Mouse (Mus musculus): ENCODE data around the gene Smurf2. TPM values are rescaled to one million over a fixed set of nuclear protein-coding genes. Genes with fewer than 3 reads are reported as not detected.

Smurf2 gene
- 10 to 100 TPM; 35.9 to 36.1 TPM for total RNA-seq (2023)

DNA sequence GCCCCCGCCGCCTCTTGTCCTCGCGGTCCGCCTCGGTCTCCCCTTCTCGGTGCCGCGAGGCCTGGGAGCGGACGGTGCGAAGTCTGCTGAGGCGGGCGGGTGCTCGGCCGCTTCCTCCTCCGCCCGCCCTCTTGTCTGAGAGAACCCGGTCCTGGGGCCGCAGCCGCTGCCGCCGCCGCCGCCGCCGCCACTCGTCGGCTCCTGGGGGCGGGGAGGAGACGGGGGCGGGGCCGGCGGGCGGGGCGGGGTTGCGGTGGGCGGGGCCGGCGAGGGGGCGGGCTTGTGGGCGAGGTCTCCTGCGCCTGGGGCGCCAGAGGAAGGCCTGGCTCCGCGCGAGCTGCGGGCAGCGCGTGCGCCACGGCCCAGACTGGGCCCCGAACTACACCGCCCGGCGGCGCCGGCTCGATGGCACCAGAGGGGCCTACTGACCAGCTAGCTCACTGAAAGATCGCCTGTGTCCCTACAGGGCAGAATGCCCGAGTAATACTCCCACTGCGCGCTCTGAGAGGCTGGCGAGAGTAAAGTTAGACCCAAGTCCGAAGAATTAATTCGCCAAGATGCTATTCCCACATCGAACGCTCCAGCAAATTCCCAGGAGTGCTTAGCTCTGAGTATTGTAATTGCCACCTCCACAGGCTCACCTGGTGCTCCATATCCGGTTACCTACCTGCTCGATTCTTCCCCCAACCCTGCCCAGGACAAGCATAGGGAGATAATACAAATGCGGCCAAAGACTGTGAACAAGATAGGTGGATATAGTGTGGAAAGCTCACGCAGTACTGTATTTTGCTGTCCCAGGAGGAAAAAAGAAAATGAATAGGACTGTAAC, at the start of gene Smurf2:
Smurf2 (minus strand) TSS at position 165 of the 829 bp plus-strand sequence.

DNA sequence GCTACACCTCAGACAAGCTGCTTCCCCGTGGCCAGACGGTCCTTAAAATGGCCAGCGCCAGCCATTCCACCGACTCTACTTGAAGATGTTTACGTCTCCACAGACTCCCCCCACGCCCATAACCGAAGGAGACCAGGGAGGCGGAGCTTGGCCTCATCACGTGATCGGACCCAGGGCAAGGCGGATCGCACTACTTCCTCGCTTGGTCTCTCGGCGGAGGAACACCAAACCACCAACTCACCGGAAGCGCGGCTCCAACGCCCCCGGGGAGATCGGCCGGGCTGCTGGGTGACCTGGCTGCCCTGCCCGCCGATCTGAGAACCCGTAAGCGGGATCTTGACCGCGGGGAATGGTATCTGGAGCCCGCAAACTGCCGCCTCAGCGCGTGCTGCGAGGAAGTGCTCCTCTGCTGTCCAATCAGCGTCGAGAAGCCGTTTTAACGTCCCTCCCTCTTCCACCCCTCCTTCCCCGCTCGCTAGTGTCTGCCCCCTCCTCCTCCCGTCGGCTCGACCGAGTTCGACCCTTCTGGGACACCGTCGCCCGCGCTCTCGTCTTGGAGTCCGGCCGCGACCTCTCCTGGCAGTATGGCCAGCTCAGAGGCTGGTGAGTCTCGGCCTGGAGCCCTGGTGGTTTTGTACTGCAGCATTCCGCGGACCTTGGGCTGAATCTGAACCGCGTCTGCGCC, 131.6 kb downstream of the Smurf2 start, which contains the start of the genes Ddx5 and Cep95:
Ddx5 (minus strand) TSS at position 411 of the 685 bp plus-strand sequence.
Cep95 (plus strand) TSS at position 478 of the 685 bp plus-strand sequence.

DNA sequence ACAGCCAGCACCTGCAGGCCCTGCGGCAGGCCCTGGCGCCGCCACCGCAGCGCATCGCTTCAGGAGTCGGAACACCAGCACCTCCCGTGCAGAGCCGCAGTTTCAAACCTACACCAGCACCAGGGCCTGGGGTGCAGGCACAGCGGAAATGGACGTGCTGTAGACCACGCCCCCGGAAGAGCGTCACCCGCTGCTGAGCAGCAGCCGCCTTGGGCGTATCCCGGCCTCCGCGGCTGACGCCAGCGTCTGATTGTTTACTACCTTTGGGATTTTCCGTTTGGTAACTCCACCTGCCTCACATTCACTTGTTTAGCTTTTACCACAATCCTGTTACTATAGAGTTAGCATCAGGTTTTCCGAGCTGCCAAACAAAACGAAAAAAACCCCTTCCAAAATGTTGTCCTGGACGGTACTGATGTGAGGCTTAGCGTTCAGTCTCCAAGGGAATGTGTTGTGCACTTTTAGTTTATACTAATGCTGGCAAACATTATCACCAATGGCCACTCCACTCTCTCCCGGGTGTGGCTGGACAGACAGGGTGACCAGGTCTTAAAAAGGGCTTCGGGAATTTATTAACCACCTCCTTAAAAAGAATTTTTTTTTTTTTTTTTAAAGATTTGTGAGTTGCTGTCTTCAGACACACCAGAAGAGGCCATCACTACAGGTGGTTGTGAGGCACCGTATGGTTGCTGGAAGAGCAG, 141.0 kb downstream of the Smurf2 start, which contains the start of gene Polg2:
Polg2 (minus strand) TSS at position 150 of the 701 bp plus-strand sequence.

Other genes with a start within 250 kb of the Smurf2 start
- gene Pecam1, start 170.1 kb downstream of the Smurf2 start, total RNA-seq (2023), result 10 to 100 TPM in 1 of 2 experiments, 1 to 10 TPM in 1; 10.0 to 10.3 TPM
- 100 to 1,000 TPM; 118 to 125 TPM for gene Milr1, start 169.5 kb downstream of the Smurf2 start, total RNA-seq (2023)
- 10 to 100 TPM; 11.3 to 13.7 TPM for gene Polg2, start 141.2 kb downstream of the Smurf2 start, total RNA-seq (2023)
- gene Ddx5, start 131.5 kb downstream of the Smurf2 start, total RNA-seq (2023), result 1,000 to 10,000 TPM; 1,273 to 1,361 TPM
- 10 to 100 TPM; 19.3 to 19.5 TPM for gene Cep95, start 131.5 kb downstream of the Smurf2 start, total RNA-seq (2023)
- gene Kpna2, start 78.8 kb upstream of the Smurf2 start, total RNA-seq (2023), result 100 to 1,000 TPM; 102 to 109 TPM
- gene 1810010H24Rik, start 105.0 kb upstream of the Smurf2 start, total RNA-seq (2023), result under 1 TPM; 0.37 to 0.42 TPM
- 10 to 100 TPM; 62.2 to 64.9 TPM for gene Bptf, start 211.4 kb upstream of the Smurf2 start, total RNA-seq (2023)